Mouse (Mus musculus) monocyte, adult 2 months (primary cell): ENCODE measurements around the gene Vmn1r38.
"Not testable (repeated sequence)": the region's sequence is repeated elsewhere in the genome, so short reads cannot be mapped to it uniquely, and the experiment has no call there.

Experiments used
- DNase-seq, 2 experiments: peaks; one replicate each; pipeline ENCODE4 v3.0.0; 2022; ENCODE audit warnings: low spot score in 2 of 2, low read depth in 1 of 2

The Vmn1r38 gene

GRCm38 (mm10) chr6:66782527-66782926, at the start of gene Vmn1r38:
Gene Vmn1r38 (minus strand): TSS chr6:66782627.
- DNase-seq: not testable (repeated sequence)

GRCm38 (mm10) chr6:66810509-66810908, 28.1 kb upstream of the Vmn1r38 start, which contains the start of gene Vmn1r39:
Gene Vmn1r39 (minus strand): TSS chr6:66810609.
- no peak for DNase-seq

GRCm38 (mm10) chr6:66806311-66806710, 23.9 kb upstream of the Vmn1r38 start:
- no peak for DNase-seq

- DNase-seq: no peak
Measured at GRCm38 (mm10) chr6:66805713-66806112, 23.3 kb upstream of the Vmn1r38 start.

GRCm38 (mm10) chr6:66729082-66729481, 53.3 kb downstream of the Vmn1r38 start, which contains the start of gene Vmn1r37:
Gene Vmn1r37 (plus strand): TSS chr6:66729382.
- DNase-seq: not testable (repeated sequence)
